Mouse (Mus musculus): Measurements from ENCODE around the gene Clint1.
"Not testable (repeated sequence)": the region's sequence is repeated elsewhere in the genome, so short reads cannot be mapped to it uniquely, and the experiment has no call there.

Gene Clint1

GRCm38 (mm10) chr11:45849203-45849602 is 2.6 kb upstream of the Clint1 start:
- DNase-seq = no peak

GRCm38 (mm10) chr11:45849859-45850258 is 2.0 kb upstream of the Clint1 start:
- DNase-seq = no peak

- no peak for DNase-seq
Observed at GRCm38 (mm10) chr11:45850317-45850716, 1.5 kb upstream of the Clint1 start.

- DNase-seq = peak in 1 of 2 experiments; percentile 60
Observed at GRCm38 (mm10) chr11:45852124-45852994, 508 bp downstream of the Clint1 start.

- DNase-seq = no peak
Observed at GRCm38 (mm10) chr11:45852995-45853317, 1.1 kb downstream of the Clint1 start.

- no peak for DNase-seq
Observed at GRCm38 (mm10) chr11:45853916-45854315, 2.1 kb downstream of the Clint1 start.

- no peak for DNase-seq
Observed at GRCm38 (mm10) chr11:45854381-45854780, 2.5 kb downstream of the Clint1 start.

- DNase-seq = peak; percentile 56 to 63
Observed at GRCm38 (mm10) chr11:45855407-45856148, 3.7 kb downstream of the Clint1 start.

GRCm38 (mm10) chr11:45856149-45856516 is 4.3 kb downstream of the Clint1 start:
- no peak for DNase-seq

- no peak for DNase-seq
Observed at GRCm38 (mm10) chr11:45861334-45861733, 9.5 kb downstream of the Clint1 start.

GRCm38 (mm10) chr11:45864409-45864808 is 12.6 kb downstream of the Clint1 start:
- peak in 1 of 2 experiments; percentile 32 for DNase-seq

GRCm38 (mm10) chr11:45865861-45866260 is 14.0 kb downstream of the Clint1 start:
- no peak for DNase-seq

GRCm38 (mm10) chr11:45866534-45866933 is 14.7 kb downstream of the Clint1 start:
- no peak for DNase-seq

- no peak for DNase-seq
Observed at GRCm38 (mm10) chr11:45873666-45874065, 21.8 kb downstream of the Clint1 start.

GRCm38 (mm10) chr11:45874251-45874650 is 22.4 kb downstream of the Clint1 start:
- DNase-seq = no peak

- no peak for DNase-seq
Observed at GRCm38 (mm10) chr11:45875351-45875935, 23.6 kb downstream of the Clint1 start.

- DNase-seq = no peak
Observed at GRCm38 (mm10) chr11:45876036-45876435, 24.2 kb downstream of the Clint1 start.

GRCm38 (mm10) chr11:45879366-45879765 is 27.5 kb downstream of the Clint1 start:
- not testable (repeated sequence) for DNase-seq

- peak; percentile 72 to 76 for DNase-seq
Observed at GRCm38 (mm10) chr11:45881026-45881682, 29.3 kb downstream of the Clint1 start.

- DNase-seq = no peak
Observed at GRCm38 (mm10) chr11:45881683-45882068, 29.8 kb downstream of the Clint1 start.

GRCm38 (mm10) chr11:45883270-45883931 is 31.6 kb downstream of the Clint1 start:
- peak; percentile 39 to 59 for DNase-seq

GRCm38 (mm10) chr11:45884029-45884428 is 32.2 kb downstream of the Clint1 start:
- DNase-seq = peak in 1 of 2 experiments; percentile 33

All from kidney, postnatal 36 days (tissue).